Mouse (Mus musculus): ENCODE data around the gene Tufm.
"Not testable (repeated sequence)": the region's sequence is repeated elsewhere in the genome, so short reads cannot be mapped to it uniquely, and the experiment has no call there.

Gene Tufm

GRCm38 (mm10) chr7:126465246-126466030 is 21.7 kb upstream of the Tufm start:
- DNase-seq (ENCODE audit: low spot score in 2 of 2) = no peak

- DNase-seq (ENCODE audit: low spot score in 2 of 2) = no peak
Observed at GRCm38 (mm10) chr7:126466116-126466515, 21.0 kb upstream of the Tufm start.

GRCm38 (mm10) chr7:126466707-126467106 is 20.5 kb upstream of the Tufm start:
- DNase-seq (ENCODE audit: low spot score in 2 of 2) = no peak

- no peak for DNase-seq (ENCODE audit: low spot score in 2 of 2)
Observed at GRCm38 (mm10) chr7:126467271-126467670, 19.9 kb upstream of the Tufm start.

GRCm38 (mm10) chr7:126467834-126468627 is 19.1 kb upstream of the Tufm start:
- no peak for DNase-seq (ENCODE audit: low spot score in 2 of 2)

GRCm38 (mm10) chr7:126470077-126470476 is 17.1 kb upstream of the Tufm start:
- no peak for DNase-seq (ENCODE audit: low spot score in 2 of 2)

- DNase-seq (ENCODE audit: low spot score in 2 of 2) = no peak
Observed at GRCm38 (mm10) chr7:126471361-126471760, 15.8 kb upstream of the Tufm start.

GRCm38 (mm10) chr7:126471853-126472252 is 15.3 kb upstream of the Tufm start:
- DNase-seq (ENCODE audit: low spot score in 2 of 2) = no peak

- DNase-seq (ENCODE audit: low spot score in 2 of 2) = no peak
Observed at GRCm38 (mm10) chr7:126472306-126472705, 14.9 kb upstream of the Tufm start.

GRCm38 (mm10) chr7:126472713-126473112 is 14.4 kb upstream of the Tufm start:
- DNase-seq (ENCODE audit: low spot score in 2 of 2) = no peak

- no peak for DNase-seq (ENCODE audit: low spot score in 2 of 2)
Observed at GRCm38 (mm10) chr7:126473470-126474086, 13.6 kb upstream of the Tufm start.

GRCm38 (mm10) chr7:126474486-126474955 is 12.6 kb upstream of the Tufm start:
- peak in 1 of 2 experiments; percentile 25 for DNase-seq (ENCODE audit: low spot score in 2 of 2)

GRCm38 (mm10) chr7:126474993-126475581 is 12.1 kb upstream of the Tufm start, which contains the start of gene Sh2b1:
Gene Sh2b1 (minus strand): TSS chr7:126475424.
- DNase-seq (ENCODE audit: low spot score in 2 of 2) = peak; percentile 79 to 81

GRCm38 (mm10) chr7:126481699-126482098 is 5.5 kb upstream of the Tufm start:
- no peak for DNase-seq (ENCODE audit: low spot score in 2 of 2)

GRCm38 (mm10) chr7:126482392-126482871 is 4.7 kb upstream of the Tufm start:
- DNase-seq (ENCODE audit: low spot score in 2 of 2) = peak; percentile 76 to 87

- not testable (repeated sequence) for DNase-seq (ENCODE audit: low spot score in 2 of 2)
Observed at GRCm38 (mm10) chr7:126487617-126488385, 640 bp downstream of the Tufm start.

- DNase-seq (ENCODE audit: low spot score in 2 of 2) = no peak
Observed at GRCm38 (mm10) chr7:126491005-126491404, 3.8 kb downstream of the Tufm start.

- no peak for DNase-seq (ENCODE audit: low spot score in 2 of 2)
Observed at GRCm38 (mm10) chr7:126491973-126492372, 4.8 kb downstream of the Tufm start.

- DNase-seq (ENCODE audit: low spot score in 2 of 2) = no peak
Observed at GRCm38 (mm10) chr7:126494120-126494519, 7.0 kb downstream of the Tufm start.

GRCm38 (mm10) chr7:126496475-126496874 is 9.3 kb downstream of the Tufm start:
- DNase-seq (ENCODE audit: low spot score in 2 of 2) = no peak

GRCm38 (mm10) chr7:126497966-126498365 is 10.8 kb downstream of the Tufm start:
- DNase-seq (ENCODE audit: low spot score in 2 of 2) = no peak
